Mouse (Mus musculus) hindbrain, embryonic 12.5 days (tissue): Measurements from ENCODE around the gene Sag. TPM values are rescaled to one million over a fixed set of nuclear protein-coding genes. Genes with fewer than 3 reads are reported as not detected.

Source experiments
- ATAC-seq: fragments of 200-750 bp; cut with Nextera tagmentation; 2 replicates; pipeline ENCODE4 v1.8.0; 2017; ENCODE audit warnings: moderate TSS enrichment; ENCODE audit not compliant: low FRiP score
- H3K27ac ChIP-seq: fragments of 300-500 bp; sonication (generic); 2 replicates; pipeline ENCODE4 v1.5.1; 2016; ENCODE audit warnings: mild to moderate bottlenecking
- H3K27me3 ChIP-seq: fragments of 300-500 bp; sonication (generic); 2 replicates; pipeline ENCODE4 v1.6.1; 2016; ENCODE audit warnings: mild to moderate bottlenecking
- H3K36me3 ChIP-seq: fragments of 300-500 bp; sonication (generic); 2 replicates; pipeline ENCODE4 v1.6.1; 2016; ENCODE audit warnings: mild to moderate bottlenecking
- H3K4me1 ChIP-seq: fragments of 300-500 bp; sonication (generic); 2 replicates; pipeline ENCODE4 v1.6.1; 2016
- H3K4me2 ChIP-seq: fragments of 300-500 bp; sonication (generic); replicated peaks from 2 replicates; pipeline ENCODE4 v1.6.1; 2016; ENCODE audit warnings: mild to moderate bottlenecking
- H3K4me3 ChIP-seq: fragments of 300-500 bp; sonication (generic); 2 replicates; pipeline ENCODE4 v1.5.1; 2016; ENCODE audit warnings: mild to moderate bottlenecking
- H3K9ac ChIP-seq: fragments of 300-500 bp; sonication (generic); 2 replicates; pipeline ENCODE4 v1.6.1; 2016; ENCODE audit warnings: mild to moderate bottlenecking, moderate library complexity
- H3K9me3 ChIP-seq: fragments of 300-500 bp; sonication (generic); replicated peaks from 2 replicates; pipeline ENCODE4 v1.6.1; 2016; ENCODE audit warnings: mild to moderate bottlenecking
- WGBS: fragments of 180-500 bp; shearing (Covaris S2); methylation state at CpG from one replicate; pipeline ENCODE4 v1.1.7; 2016; 5-methylcytosine and 5-hydroxymethylcytosine counted together
- polyA plus RNA-seq: library from polyadenylated mRNA; unstranded; fragments of >200 nt; fragmentation: Nextera tagmentation; extraction: Ambion mirVana; gene quantifications from 2 replicates; pipeline ENCODE4 v1.2.1, GENCODE M21; 2016

The Sag gene
- polyA plus RNA-seq, 1 experiment from 2014 or later = 2.4 TPM

DNA sequence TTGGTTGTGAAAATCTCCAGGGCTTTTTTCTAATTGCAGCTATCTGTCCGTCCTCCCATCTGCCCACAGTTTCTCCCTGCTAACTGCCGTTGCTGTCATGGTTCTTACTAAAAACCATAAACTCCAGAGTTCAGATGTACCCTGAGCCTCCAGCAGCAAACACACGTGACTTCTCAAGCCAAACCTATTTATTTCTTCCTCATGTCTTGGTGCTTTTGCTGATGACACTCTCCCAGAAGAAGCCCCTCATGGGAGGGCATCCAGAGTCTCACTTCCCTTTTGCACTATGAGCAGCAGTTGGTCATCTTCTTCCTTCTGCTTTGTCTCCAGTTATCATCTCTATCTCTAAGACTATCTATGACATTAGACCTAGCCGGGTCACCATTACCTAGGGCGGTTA lies 45.8 kb downstream of the Sag start:
- H3K9me3 ChIP-seq = no peaks in the 10 kb centered on the region
- no peak overlapping the region for H3K27ac ChIP-seq
- H3K4me3 ChIP-seq = no peak overlapping the region
- no peaks in the 10 kb centered on the region for H3K27me3 ChIP-seq
- no peak overlapping the region for H3K4me2 ChIP-seq
- WGBS = 80% methylated on average over 5 of the region's 5 CpGs
- peaks cover 13% of the 10 kb centered on the region for H3K4me1 ChIP-seq
- H3K9ac ChIP-seq = no peak overlapping the region
- no peak for ATAC-seq
- H3K36me3 ChIP-seq = no peaks in the 10 kb centered on the region

DNA sequence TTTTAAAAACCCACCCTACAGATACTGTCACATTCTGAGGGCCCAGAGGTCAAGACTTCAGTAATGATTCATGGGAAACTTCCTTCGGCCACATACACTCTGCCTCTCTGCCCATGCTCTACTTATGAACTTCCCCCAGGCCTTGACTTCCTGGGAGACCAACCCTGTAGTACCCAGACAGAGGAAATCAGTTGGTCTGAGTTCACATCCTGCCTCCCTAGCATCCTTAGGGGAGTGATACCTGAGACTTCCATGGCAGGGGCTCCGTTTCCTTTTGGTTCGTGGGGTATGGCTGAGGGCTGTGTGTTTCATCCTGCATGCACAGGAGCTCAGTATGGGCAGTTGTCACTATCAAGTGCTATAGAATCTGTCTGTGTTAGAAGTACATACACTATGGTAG lies 47.9 kb downstream of the Sag start:
- no peaks in the 10 kb centered on the region for H3K27me3 ChIP-seq
- no peak overlapping the region for H3K4me2 ChIP-seq
- no peak for ATAC-seq
- H3K4me3 ChIP-seq = no peak overlapping the region
- peaks cover 26% of the 10 kb centered on the region for H3K4me1 ChIP-seq
- WGBS = 82% methylated on average over 3 of the region's 3 CpGs
- H3K9ac ChIP-seq = no peak overlapping the region
- H3K36me3 ChIP-seq = no peaks in the 10 kb centered on the region
- no peak overlapping the region for H3K27ac ChIP-seq
- no peaks in the 10 kb centered on the region for H3K9me3 ChIP-seq

DNA sequence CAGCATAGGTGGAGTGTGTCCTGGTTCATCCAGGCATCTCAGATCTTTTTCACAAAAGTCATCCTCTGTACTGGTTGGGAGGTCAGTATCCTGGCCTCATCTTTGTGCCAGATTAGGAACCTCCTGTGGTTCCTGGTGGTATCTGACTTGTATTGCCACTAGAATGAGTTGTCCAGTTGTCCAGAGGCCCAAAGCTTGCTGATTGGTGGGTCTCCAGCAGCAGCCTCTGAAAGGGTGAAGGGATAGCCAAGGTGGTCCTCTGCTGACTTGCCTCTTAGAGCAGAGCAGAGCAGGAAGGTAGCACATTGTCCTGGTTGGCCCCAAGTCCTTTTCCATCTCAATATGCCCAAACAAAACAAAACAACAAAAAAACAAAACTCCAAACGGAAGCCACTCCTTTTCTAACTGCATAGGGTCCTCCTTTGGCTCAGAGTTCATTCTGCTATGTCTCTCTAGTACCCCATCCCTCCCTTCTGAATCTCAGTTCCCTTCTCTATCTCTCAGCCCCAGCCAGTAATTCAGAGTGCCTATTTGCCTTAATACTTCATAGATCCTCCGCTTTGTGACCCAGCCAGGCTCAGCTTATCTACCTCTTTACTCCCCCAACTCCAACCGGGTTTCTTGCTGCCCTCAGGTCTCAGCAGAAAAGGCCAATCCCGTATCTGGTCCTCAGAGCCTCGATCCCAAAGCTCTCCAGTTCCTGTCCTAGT lies 48.8 kb downstream of the Sag start:
- H3K4me3 ChIP-seq = 0 out of 2 replicates have a peak overlapping the region, but pooled peaks have one; percentile 97
- H3K9ac ChIP-seq = no peak overlapping the region
- H3K9me3 ChIP-seq = no peaks in the 10 kb centered on the region
- H3K36me3 ChIP-seq = no peaks in the 10 kb centered on the region
- H3K4me2 ChIP-seq = peak overlapping the region; percentile 84
- no peak overlapping the region for H3K27ac ChIP-seq
- WGBS = 56% methylated on average over 5 of the region's 5 CpGs
- peaks cover 26% of the 10 kb centered on the region for H3K4me1 ChIP-seq
- H3K27me3 ChIP-seq = no peaks in the 10 kb centered on the region
- ATAC-seq = no peak

DNA sequence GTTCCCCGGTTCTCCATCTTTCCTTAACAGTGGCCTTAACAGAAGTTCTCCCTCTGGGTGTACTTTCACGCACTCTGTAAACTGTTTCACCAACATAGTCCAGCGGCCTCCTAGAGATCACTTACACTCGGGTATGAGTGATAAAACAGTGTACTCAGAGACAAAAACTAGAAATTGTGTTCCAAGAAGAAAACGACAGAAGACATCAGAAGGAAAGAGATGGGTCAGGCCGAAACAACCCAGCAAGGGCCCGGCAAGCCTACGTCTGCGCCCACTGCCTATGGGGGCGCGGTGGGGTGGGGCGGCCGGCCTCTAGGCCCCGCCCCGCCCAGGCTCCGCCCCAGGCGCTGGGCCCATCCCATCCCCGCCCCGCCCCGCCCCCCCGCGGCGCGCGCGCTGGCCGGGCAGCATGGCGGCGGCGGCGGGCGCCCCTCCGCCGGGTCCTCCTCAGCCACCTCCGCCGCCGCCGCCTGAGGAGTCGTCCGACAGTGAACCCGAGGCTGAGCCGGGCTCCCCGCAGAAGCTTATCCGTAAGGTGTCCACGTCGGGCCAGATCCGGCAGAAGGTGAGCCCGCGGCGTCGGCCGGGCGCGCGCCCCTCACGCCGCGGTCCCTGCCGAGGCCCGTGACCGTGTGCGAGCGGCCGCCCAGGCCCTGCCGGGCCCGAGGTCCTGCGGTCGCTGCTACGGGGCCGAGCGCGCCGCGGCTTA lies 49.6 kb downstream of the Sag start, which contains the start of gene Dgkd:
Gene Dgkd (plus strand): TSS at position 396 of the 709 bp plus-strand sequence.
- peak within 1 kb of the TSS; percentile 97 for H3K4me3 ChIP-seq
- under 1% methylated on average over 60 of the region's 74 CpGs for WGBS
- peak within 1 kb of the TSS; percentile 84 for H3K4me2 ChIP-seq
- peak within 1 kb of the TSS; percentile 71 for H3K27ac ChIP-seq
- H3K36me3 ChIP-seq = no peaks in the 10 kb centered on the region
- peaks cover 26% of the 10 kb centered on the region for H3K4me1 ChIP-seq
- peak; percentile 94 for ATAC-seq
- peak within 1 kb of the TSS; percentile 95 for H3K9ac ChIP-seq
- no peaks in the 10 kb centered on the region for H3K9me3 ChIP-seq
- H3K27me3 ChIP-seq = no peaks in the 10 kb centered on the region

DNA sequence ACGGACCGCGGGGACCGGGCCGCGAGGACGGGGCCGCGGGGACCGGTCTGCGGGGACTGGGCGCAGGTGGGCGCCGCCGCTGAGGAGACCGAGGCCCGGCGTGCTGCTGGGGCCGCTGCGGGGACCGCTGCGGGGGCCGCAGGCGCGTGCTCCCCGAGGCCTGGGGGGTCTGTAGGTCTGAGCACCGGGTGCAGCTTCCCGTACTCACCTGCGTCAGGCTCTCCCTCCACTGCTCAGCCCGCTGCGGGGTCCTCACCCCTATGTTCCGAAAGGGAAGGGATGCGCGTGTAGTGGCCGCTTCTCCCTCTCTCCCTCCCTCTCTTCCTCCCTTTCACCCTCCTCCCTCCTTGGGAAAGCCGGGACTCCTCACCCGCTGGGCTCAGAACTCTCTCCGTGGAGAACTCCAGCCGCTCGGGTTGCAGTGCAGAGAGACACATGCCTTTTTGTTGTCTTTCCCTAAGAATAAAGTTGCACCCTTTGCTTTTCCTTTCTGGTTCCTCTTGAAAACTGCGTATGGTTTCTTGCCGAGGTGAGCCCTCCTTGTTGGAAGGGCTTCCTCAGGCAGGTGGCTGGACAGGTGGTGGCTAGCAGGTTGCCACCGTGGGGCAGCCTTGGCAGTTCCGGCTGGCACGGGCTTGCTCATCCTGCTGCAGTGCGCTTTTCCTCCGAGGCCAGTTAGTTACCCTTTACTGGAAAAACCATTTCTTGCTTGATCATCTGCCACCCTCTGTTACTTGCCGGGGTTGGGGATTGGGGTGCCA lies 50.3 kb downstream of the Sag start:
- ATAC-seq = peak; percentile 78
- Histone ChIP-seq H3K9ac (peak overlapping the region; percentile 95), H3K27ac (peak overlapping the region; percentile 71), H3K4me2 (peak overlapping the region; percentile 84), H3K4me3 (peak overlapping the region; percentile 97), H3K27me3 (no peaks in the 10 kb centered on the region), H3K36me3 (no peaks in the 10 kb centered on the region), H3K4me1 (peaks cover 22% of the 10 kb centered on the region), H3K9me3 (no peaks in the 10 kb centered on the region)
- WGBS = under 1% methylated on average over 29 of the region's 48 CpGs

DNA sequence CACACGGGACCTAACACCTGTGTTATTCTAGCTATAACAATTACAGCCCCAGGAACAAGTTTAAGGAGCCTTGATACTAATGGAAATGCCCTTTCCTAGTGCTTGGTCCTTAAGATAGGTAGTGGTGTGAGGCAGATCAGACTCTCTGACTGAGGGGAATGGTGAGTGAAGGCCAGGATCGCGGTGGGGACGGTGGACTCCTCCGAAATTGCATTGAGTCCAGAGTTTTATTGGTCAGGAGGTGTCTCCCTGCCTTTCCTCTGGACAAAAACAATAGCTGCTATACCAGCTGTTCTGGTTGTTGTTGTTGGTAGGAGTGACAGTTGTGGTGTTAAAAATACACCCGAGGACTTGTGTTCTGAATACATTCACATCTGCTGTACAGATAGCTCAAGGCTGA lies 50.9 kb downstream of the Sag start:
- ATAC-seq = no peak
- Histone ChIP-seq H3K4me1 (peaks cover 22% of the 10 kb centered on the region), H3K27me3 (no peaks in the 10 kb centered on the region), H3K9ac (peak overlapping the region; percentile 95; the same call in 1 of the 2 replicates), H3K27ac (no peak overlapping the region), H3K9me3 (no peaks in the 10 kb centered on the region), H3K36me3 (no peaks in the 10 kb centered on the region), H3K4me3 (peak overlapping the region; percentile 97), H3K4me2 (peak overlapping the region; percentile 84)
- 25% methylated on average over 6 of the region's 6 CpGs for WGBS

DNA sequence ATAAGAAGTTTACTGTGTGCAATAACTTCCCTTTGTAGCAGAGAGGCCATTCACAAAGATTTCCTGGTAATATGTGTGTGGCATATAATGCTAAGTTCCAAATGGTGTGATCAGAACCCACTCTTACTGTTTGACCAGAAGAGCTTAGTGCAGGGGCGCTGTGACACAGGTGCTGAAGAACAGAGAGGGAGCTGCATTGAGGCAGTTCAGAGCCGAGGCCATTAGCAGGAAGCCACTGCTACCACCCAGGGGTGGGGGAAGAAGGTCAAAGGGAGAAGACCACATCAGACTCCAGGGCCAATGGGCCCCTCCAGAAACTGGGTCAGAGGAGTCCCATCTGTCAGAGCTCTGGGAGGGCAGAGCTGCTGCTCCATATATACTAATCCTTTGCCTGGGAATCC lies 51.4 kb downstream of the Sag start:
- 37% methylated on average over 2 of the region's 2 CpGs for WGBS
- Histone ChIP-seq H3K9ac (no peak overlapping the region), H3K36me3 (no peaks in the 10 kb centered on the region), H3K4me1 (peaks cover 22% of the 10 kb centered on the region), H3K4me2 (peak overlapping the region; percentile 84), H3K27me3 (no peaks in the 10 kb centered on the region), H3K9me3 (no peaks in the 10 kb centered on the region), H3K27ac (no peak overlapping the region), H3K4me3 (0 out of 2 replicates have a peak overlapping the region, but pooled peaks have one; percentile 97)
- no peak for ATAC-seq

DNA sequence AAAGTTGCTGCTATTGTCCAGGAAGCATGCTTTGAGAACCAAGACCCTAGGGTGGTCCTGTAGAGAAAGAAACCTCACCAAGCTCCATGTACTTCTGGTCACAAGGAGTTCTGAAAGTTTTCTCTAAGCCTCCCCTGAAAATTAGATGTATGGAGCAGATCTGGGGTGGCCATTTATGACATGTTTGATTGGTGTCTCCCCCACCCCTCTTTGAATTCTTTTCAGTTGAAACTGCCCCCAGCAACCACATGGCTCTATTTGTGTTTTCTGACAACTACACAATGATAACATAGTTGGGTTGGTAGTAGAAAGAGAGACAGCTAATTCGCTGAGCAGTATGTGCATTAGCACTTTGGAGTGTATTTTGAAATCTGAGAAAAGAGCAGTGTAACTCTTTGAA lies 52.0 kb downstream of the Sag start:
- 90% methylated on average over 1 of the region's 1 CpGs for WGBS
- H3K4me3 ChIP-seq = no peak overlapping the region
- peak overlapping the region; percentile 84; the same call in 1 of the 2 replicates for H3K4me2 ChIP-seq
- H3K36me3 ChIP-seq = no peaks in the 10 kb centered on the region
- H3K4me1 ChIP-seq = peaks cover 22% of the 10 kb centered on the region
- no peak for ATAC-seq
- H3K9me3 ChIP-seq = no peaks in the 10 kb centered on the region
- H3K27me3 ChIP-seq = no peaks in the 10 kb centered on the region
- no peak overlapping the region for H3K27ac ChIP-seq
- no peak overlapping the region for H3K9ac ChIP-seq

DNA sequence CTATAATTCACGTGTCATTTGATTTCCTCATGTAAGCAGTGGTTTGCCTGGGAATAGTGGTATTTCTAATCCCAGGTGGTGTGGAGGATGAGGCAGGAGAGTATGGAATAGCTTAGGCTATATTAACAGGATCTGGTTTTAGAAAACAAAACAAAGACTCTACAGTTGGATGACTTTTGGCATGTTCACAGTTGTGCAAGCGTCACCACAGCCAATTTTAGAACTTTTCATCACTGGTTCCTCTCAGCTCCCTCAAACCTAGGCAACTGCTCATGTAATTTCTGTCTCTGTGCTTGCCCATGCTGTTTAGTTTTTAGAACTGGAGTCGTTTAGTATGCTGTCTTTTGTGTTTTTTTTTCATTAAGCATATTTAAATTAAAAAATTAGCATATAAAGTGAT lies 53.3 kb downstream of the Sag start:
- Histone ChIP-seq H3K4me2 (no peak overlapping the region), H3K4me3 (no peak overlapping the region), H3K9me3 (no peaks in the 10 kb centered on the region), H3K4me1 (peaks cover 22% of the 10 kb centered on the region), H3K9ac (no peak overlapping the region), H3K36me3 (no peaks in the 10 kb centered on the region), H3K27me3 (no peaks in the 10 kb centered on the region), H3K27ac (no peak overlapping the region)
- ATAC-seq = no peak
- 90% methylated on average over 3 of the region's 3 CpGs for whole genome bisulfite sequencing

DNA sequence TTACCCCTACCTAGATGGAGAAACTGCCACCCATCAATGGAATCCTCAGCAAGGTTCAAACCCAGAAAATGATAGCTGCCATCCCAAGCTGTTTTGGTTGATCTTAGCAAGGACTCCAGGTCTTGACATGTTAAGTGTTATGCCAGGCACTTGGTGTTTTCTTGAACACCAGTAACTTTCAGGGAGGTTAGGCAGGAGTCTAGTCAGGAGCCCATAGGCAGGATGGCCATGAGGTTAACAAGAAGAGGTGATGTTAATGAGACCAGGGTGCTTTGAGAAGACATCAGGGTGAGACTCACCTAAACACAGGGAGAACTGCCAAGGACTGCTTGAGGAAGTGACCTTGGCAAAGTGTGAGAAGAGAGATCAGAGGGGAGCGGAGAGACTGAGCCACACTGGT lies 54.6 kb downstream of the Sag start:
- Histone ChIP-seq H3K4me3 (no peak overlapping the region), H3K4me1 (peaks cover 18% of the 10 kb centered on the region), H3K9ac (no peak overlapping the region), H3K27ac (no peak overlapping the region), H3K9me3 (no peaks in the 10 kb centered on the region), H3K27me3 (no peaks in the 10 kb centered on the region), H3K36me3 (no peaks in the 10 kb centered on the region), H3K4me2 (no peak overlapping the region)
- no peak for ATAC-seq
- WGBS = 96% methylated on average over 1 of the region's 1 CpGs

DNA sequence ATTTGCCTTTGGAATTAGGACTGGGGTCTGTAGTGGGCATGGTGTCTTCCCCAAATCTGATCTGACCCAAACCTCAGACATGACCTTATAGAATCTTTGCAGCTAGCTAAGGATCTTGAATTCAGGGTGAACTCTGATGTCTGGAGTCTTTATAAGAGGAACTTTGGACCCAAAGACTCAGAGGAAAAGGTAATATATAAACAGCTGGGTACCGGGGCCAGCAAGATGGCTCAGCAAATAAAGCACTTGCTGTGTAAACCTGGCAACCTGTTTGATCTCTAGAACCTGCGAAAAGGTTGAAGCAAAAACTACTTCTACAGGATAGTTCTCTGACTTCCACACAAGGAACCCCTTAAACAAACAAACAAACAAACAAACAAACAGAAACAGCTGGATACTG lies 55.0 kb downstream of the Sag start:
- H3K27ac ChIP-seq = no peak overlapping the region
- no peak for ATAC-seq
- H3K36me3 ChIP-seq = no peaks in the 10 kb centered on the region
- no peaks in the 10 kb centered on the region for H3K9me3 ChIP-seq
- no peak overlapping the region for H3K4me3 ChIP-seq
- 96% methylated on average over 2 of the region's 2 CpGs for WGBS
- no peak overlapping the region for H3K9ac ChIP-seq
- H3K4me1 ChIP-seq = peaks cover 18% of the 10 kb centered on the region
- no peak overlapping the region for H3K4me2 ChIP-seq
- H3K27me3 ChIP-seq = no peaks in the 10 kb centered on the region

DNA sequence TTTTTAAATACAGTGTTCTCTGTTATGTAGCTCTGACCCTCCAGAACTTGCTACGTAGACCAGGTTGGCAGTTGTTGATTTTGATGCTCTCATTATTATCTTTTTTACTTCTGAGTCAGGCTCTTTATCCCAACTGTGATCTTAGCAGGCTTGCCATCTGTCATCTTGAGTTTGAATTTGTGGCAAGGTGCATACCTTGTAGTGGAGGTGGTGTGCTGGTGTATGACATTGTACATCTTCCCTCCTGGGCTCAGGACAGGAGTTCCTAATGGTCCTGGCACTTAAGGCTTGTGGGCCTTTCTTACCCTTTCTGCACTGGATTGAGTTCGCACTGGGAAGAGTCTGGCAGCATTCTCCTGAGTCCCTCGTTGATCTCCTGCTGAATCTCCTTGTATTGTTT lies 60.1 kb downstream of the Sag start:
- Histone ChIP-seq H3K9ac (no peak overlapping the region), H3K36me3 (no peaks in the 10 kb centered on the region), H3K4me1 (0 out of 2 replicates have a peak, but pooled peaks cover 2% of the 10 kb centered on the region), H3K9me3 (no peaks in the 10 kb centered on the region), H3K4me2 (no peak overlapping the region), H3K27me3 (no peaks in the 10 kb centered on the region), H3K27ac (no peak overlapping the region), H3K4me3 (no peak overlapping the region)
- WGBS = 71% methylated on average over 3 of the region's 3 CpGs
- ATAC-seq = no peak
